8 mouse cellular contexts compared by ENCODE assay signal in genomic region chr4:135266987-135267386, GRCm38 (mm10). TPM values are rescaled to one million over a fixed set of nuclear protein-coding genes. Genes with fewer than 3 reads are reported as not detected.
A peak's percentile ranks its signal among the peaks of the same experiment; 100 is the strongest.
DNase-seq lines count a peak whose midpoint lies in the region; ATAC-seq lines count a peak whose summit lies in the region.

No protein-coding gene starts in this region.

- no peaks in the 10 kb centered on the region for H3K27me3 ChIP-seq in forebrain, embryonic 13.5 days
- H3K27me3 ChIP-seq in hindbrain, embryonic 14.5 days (ENCODE audit: control insufficient read depth, insufficient read depth, low read length): no peaks in the 10 kb centered on the region
- H3K27me3 ChIP-seq in liver, embryonic 16.5 days (ENCODE audit: control insufficient read depth, insufficient read depth, low read depth, low read length): no peaks in the 10 kb centered on the region

- peaks cover 5% of the 10 kb centered on the region; the same call in 1 of the 2 replicates for H3K36me3 ChIP-seq in forebrain, embryonic 13.5 days (ENCODE audit: poor library complexity, severe bottlenecking)
- H3K36me3 ChIP-seq in hindbrain, embryonic 14.5 days (replicated peaks; ENCODE audit: control insufficient read depth, insufficient read depth): no peaks in the 10 kb centered on the region
- peaks cover 5% of the 10 kb centered on the region for H3K36me3 ChIP-seq in liver, embryonic 16.5 days (ENCODE audit: control insufficient read depth, insufficient read depth)

- H3K9ac ChIP-seq in forebrain, embryonic 13.5 days: peak overlapping the region; percentile 34; the same call in 1 of the 2 replicates
- no peak overlapping the region for H3K9ac ChIP-seq in hindbrain, embryonic 14.5 days
- no peak overlapping the region for H3K9ac ChIP-seq in liver, embryonic 16.5 days (ENCODE audit: low read depth, low read length)

- H3K4me3 ChIP-seq in forebrain, embryonic 13.5 days: peak overlapping the region; percentile 4; the same call in 1 of the 2 replicates
- no peak overlapping the region for H3K4me3 ChIP-seq in hindbrain, embryonic 14.5 days (replicated peaks; ENCODE audit: low read length)
- no peak overlapping the region for H3K4me3 ChIP-seq in liver, embryonic 16.5 days (ENCODE audit: low read depth, low read length)

- H3K9me3 ChIP-seq in forebrain, embryonic 13.5 days (replicated peaks): no peaks in the 10 kb centered on the region
- no peaks in the 10 kb centered on the region for H3K9me3 ChIP-seq in hindbrain, embryonic 14.5 days (ENCODE audit: control insufficient read depth, low read length)
- no peaks in the 10 kb centered on the region for H3K9me3 ChIP-seq in liver, embryonic 16.5 days (replicated peaks; ENCODE audit: control insufficient read depth, low read length)

- H3K27ac ChIP-seq in forebrain, embryonic 13.5 days: 0 out of 2 replicates have a peak overlapping the region, but pooled peaks have one; percentile 32
- H3K27ac ChIP-seq in hindbrain, embryonic 14.5 days: 0 out of 2 replicates have a peak overlapping the region, but pooled peaks have one; percentile 35
- H3K27ac ChIP-seq in liver, embryonic 16.5 days (ENCODE audit: low read length): no peak overlapping the region

- peaks cover 65% of the 10 kb centered on the region for H3K4me1 ChIP-seq in forebrain, embryonic 13.5 days
- H3K4me1 ChIP-seq in hindbrain, embryonic 14.5 days (replicated peaks; ENCODE audit: control insufficient read depth, insufficient read depth, low read length): peaks cover 42% of the 10 kb centered on the region
- H3K4me1 ChIP-seq in liver, embryonic 16.5 days (ENCODE audit: control insufficient read depth, low read depth, low read length): peaks cover 53% of the 10 kb centered on the region

- 74% methylated on average over 9 of the region's 9 CpGs for WGBS in forebrain, embryonic 13.5 days
- 71% methylated on average over 9 of the region's 9 CpGs for WGBS in hindbrain, embryonic 14.5 days
- WGBS in liver, embryonic 16.5 days (ENCODE audit: insufficient replicate concordance): 62% methylated on average over 9 of the region's 9 CpGs

- ATAC-seq in forebrain, embryonic 13.5 days: no peak
- ATAC-seq in hindbrain, embryonic 14.5 days (ENCODE audit: low FRiP score): no peak
- ATAC-seq in liver, embryonic 16.5 days (ENCODE audit: low read depth): no peak

- H3K4me2 ChIP-seq in forebrain, embryonic 13.5 days: peak overlapping the region; percentile 36
- H3K4me2 ChIP-seq in hindbrain, embryonic 14.5 days (replicated peaks): peak overlapping the region; percentile 24
- 0 out of 2 replicates have a peak overlapping the region, but pooled peaks have one; percentile 3 for H3K4me2 ChIP-seq in liver, embryonic 16.5 days (ENCODE audit: low read depth, low read length)

- DNase-seq in adrenal gland, postnatal 10 days: peak; percentile 41
- DNase-seq in hindbrain, embryonic 14.5 days (ENCODE audit: low spot score): no peak
- no peak for DNase-seq in urinary bladder, postnatal 36 days (ENCODE audit: low spot score in 2 of 2)
- DNase-seq in cerebellum, postnatal 36 days: no peak
- no peak for DNase-seq in embryo, embryonic 10.5 days (ENCODE audit: low spot score)
- no peak for DNase-seq in urinary bladder, postnatal 10 days (ENCODE audit: low spot score)

RNA-seq across cellular contexts. Expression of gene Clic4, which starts 5.6 kb away (rescaled TPM):
- total RNA-seq in adrenal gland, postnatal 10 days (2021): 100 to 1,000 TPM; 109 to 128 TPM
- 146 and 153 TPM in 2 replicates for polyA plus RNA-seq in forebrain, embryonic 13.5 days (2015; fragmentation: Nextera tagmentation; extraction: Ambion mirVana)
- polyA plus RNA-seq in hindbrain, embryonic 14.5 days (2014; fragmentation: Nextera tagmentation; extraction: Ambion mirVana): 43.2 and 50.4 TPM in 2 replicates
- 109 and 110 TPM in 2 replicates for polyA plus RNA-seq in liver, embryonic 16.5 days (2015; fragmentation: Nextera tagmentation; extraction: Ambion mirVana)
